Mouse (Mus musculus) urinary bladder, postnatal 14 days (tissue): ENCODE measurements at regions not wholly inside any gene's neighbourhood (a gene's known extent, or its start where the extent isn't known, plus 50 kb on each side); places are given as distances from the start of the nearest gene placed in this dataset.
A peak's percentile ranks its signal among the peaks of the same experiment; 100 is the strongest.

Source experiments
- DNase-seq: peaks from one replicate; pipeline ENCODE4 v3.0.0; 2021; ENCODE audit warnings: low spot score

DNA sequence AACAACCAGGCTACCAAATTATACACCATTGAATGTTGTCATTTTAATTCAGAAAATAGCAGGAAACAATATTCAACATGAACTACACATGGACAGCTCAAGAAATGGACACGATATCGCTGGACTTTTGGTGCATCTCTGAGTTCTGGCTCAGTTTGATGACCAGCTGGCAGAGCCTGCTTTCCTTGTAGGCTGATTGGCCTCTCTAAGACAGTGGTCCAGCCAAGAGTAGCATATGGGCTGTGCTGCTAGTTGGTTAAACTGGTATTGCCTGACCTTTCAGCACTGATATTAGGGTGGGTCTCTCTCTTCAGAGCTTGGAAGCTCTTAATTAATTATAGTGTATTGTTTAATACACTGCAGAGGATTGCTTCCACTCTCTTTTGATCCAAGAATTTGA, 705.8 kb upstream of the Ddx18 start:
- DNase-seq = no peak

DNA sequence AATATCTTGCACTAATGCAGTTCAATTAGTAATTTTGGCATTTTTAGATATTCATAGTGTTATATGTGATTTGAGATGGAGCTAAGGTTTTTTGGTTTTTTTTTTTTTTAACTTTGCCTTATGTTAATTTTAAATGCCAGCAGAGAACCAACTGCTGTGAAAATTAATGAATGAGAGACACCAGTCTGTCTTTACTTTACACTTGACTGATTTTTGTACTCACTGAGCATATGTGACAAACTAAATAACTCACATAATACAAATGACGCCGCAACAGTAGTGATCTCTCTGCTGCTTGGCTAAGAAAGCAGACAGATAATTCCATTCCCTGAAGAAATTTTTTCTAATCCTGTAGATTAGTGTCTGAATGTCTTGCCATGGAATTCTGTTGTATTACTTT, 675.2 kb upstream of the Ddx18 start:
- no peak for DNase-seq

DNA sequence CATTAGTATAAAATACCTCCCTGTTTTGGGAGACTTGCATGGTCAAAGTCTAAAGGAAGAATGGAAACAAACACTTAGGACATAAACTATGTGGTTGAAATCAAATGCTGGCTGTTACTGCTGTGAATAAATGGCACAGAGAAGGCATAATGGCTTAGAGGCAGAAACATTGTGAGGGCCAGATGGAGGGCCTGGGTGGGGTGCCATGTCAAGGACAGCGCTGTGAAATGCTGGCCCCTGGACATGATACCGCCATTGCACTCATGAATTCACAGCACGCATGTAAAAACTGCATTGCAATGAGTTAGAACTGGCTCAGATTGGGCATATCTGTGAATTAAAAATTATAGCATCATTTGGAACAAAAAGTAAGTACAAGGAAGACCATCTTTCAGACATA, 673.7 kb upstream of the Ddx18 start:
- no peak for DNase-seq

DNA sequence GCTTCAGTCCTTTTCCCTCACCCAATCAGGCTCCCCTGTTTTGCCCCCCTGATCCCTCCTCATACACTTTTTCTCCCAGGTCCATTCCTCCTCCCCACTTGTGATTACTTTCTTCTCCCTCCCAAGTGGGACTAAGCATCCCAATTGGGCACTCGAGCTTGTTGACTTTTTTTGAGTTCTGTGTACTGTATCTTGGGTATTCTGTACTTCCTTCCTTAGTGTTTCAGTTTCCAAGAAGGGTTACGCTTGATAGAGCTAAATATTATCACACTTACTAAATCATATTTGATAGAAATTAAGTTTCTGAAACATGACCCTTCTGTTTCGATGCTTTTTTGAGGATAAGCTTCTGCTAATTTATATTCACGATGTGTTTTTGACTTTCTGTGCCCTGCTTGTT, 662.7 kb upstream of the Ddx18 start:
- no peak for DNase-seq

DNA sequence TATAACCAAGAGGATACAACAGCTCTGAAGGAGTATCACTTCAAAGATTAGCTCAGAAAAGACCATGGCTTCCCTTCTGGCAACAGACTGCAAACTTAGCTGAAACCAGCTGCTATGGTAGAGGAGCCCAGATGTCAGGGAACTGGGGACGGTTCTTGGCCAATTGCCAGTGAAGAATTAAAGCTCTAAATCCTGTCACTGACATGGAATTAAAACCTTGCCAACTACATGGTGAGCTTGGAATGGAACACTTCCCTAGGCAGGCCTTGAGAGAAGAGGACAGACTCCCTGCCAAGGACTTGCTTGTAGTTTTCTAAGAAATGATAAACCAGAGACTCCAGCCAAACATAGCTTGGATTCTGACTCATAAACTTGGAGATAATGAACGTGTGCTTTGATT, 644.7 kb upstream of the Ddx18 start:
- DNase-seq = peak; percentile 22

DNA sequence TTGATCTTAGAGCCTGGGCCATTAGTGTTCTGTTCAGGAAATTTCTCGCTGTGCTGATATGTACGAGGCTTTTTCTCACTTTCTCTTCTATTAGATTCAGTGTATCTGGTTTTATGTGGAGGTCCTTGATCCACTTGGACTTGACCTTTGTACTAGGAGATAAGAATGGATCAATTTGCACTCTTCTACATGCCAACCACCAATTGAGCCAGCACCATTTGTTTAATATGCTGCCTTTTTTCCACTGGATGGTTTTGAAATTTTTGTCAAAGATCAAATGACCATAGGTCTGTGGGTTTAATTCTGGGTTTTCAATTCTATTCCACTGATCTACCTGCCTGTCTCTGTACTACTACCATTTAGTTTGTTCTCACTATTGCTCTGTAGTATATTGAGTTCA, 640.8 kb upstream of the Ddx18 start:
- DNase-seq = no peak

DNA sequence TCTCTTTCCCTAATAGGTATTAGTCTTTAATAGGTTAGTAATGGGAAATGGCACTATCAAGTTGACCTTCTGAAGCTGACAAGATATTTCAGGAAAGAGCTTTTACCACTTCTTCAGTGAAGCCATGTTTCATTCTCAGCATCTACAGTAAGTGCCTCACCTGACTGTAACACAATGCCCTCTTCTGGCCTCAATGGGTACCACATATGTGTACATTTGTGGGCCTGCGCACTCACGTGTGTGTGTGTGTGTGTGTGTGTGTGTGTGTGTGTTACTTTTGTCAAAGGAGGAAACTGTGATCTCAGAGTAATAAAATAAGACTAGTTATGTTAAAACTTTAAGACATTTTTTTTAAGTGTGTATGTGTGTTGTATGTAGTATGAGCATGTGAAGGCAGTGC, 601.8 kb upstream of the Ddx18 start:
- DNase-seq = no peak

DNA sequence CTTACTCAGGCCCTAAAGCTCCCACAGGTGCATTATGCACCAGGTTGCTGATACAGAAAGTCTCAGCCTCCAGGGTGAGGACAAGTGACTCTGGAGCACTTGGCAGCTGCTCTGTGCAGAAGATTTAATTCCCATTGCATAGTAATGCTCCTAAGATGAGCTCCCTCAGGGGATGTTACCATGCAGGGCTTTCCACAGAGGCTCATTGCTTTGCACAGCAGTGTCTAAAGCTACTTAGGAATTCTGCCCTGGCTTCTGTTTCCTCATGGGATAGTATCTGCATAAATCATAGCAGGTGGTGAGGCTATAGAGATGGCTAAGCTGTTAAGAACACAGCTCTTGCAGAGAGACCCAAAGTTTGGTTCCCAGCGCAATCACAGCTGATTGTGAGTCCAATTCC, 594.0 kb upstream of the Ddx18 start:
- no peak for DNase-seq

DNA sequence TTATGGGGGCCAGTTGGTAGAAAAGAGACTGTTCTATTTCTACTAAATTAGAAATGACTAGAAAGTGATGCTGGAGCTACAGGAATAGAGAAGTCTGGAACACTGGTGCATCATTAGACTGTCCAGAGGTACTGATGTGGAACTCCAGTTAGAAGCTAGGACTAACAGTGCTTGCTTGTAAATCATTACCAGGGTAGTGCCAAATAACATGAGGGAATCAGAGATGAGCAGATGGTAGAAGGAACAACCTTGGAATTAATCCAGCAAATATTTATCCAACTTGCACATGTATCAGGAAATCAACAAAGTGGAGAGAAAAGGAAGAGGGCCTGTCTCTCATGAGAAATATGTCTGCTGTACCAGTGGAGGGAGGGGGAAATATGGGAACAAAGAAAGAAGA, 573.6 kb upstream of the Ddx18 start:
- DNase-seq = no peak

DNA sequence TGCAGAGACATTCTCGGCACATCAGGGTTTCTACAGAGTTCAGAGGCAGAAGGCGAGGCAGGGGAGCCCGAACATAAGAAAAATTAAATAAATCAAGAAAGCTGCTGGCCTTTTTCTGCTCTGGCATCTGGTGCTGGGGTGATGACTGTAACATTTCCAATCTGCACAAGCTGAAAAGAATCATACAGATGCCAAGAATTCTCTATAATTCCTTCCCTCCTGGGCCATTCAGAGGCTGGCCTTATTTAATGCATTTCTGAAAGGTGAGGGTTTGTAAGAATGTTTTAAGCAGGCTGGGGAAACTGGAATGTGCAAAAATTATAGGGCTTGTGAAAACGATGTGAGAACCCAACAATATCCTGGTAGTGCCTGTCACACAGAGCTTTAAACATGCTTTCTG, 556.2 kb upstream of the Ddx18 start:
- DNase-seq = no peak

DNA sequence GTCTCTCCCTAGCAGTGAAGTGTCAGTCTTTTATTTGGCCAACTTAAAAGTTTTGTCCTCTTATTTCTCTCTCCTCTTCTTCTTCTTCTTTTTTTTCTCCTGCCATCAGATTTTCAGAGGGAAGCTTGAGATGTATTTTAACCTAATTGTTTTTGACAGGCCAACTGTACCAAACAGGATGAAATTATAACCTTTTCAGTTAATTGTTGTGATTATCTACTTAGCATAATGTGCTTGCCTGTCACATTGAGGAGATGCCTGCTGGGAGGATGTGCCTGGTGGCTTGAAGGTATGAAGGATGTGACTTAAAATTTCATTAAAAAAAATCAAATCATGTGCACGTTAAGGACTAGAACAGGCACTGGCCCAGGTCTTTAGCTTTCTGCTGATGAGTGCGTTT, 527.9 kb upstream of the Ddx18 start:
- DNase-seq = no peak

DNA sequence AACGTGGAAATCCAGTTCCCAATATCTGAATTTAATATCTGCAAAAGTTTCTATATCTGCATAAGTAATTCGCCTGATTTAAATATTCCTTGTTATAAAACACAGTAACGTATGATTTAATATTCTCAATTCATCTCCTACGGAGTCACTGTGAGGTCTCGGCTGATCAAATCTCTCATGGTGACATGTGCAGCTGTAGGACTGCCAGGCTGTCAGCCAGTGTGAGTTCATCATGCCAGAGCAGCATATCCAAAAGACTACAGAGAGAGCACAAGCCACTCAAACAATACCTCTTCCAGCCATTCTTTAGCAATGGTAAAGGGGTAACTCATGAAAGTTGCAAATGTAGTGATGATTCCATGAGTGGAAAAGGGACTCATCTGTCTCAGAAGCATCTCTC, 514.7 kb upstream of the Ddx18 start:
- no peak for DNase-seq

DNA sequence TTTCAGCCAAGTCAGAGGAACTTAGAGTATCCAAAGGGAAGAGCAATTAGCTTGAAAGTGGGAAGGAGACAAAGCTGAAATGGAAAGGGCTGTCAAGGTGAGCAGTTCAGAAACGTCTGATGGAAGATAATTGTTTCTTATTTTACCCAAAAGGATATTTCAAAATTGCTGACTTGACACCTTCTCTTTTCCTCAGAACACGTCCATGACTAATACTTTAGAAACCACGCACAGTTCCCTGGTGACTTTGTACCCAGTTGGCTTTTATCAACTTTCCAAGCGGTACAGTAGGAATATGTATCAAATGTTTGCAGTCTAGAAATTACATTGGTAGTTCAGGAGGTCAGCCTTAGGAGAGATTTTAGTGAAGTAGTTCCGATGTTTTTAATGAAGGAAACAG, 508.3 kb upstream of the Ddx18 start:
- DNase-seq = no peak

DNA sequence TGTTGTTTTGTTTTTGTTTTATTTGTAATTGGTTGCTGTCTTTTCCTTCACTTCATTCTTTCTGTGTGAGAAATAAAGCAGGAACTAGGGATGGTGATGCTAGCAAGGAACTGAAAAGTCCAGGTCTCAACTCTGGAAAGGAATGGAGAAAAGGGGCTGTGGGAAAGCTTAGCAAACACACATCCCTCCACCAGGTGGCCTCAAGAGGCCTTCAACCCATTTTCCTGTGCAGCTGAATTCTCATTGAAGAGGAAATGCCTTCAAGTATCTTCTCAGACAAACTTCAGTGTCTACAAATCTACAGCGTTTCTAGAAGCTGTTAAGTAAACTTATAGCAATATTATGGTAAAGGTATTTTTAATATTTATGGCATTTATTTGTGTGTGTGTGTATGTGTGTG, 487.4 kb upstream of the Ddx18 start:
- no peak for DNase-seq

DNA sequence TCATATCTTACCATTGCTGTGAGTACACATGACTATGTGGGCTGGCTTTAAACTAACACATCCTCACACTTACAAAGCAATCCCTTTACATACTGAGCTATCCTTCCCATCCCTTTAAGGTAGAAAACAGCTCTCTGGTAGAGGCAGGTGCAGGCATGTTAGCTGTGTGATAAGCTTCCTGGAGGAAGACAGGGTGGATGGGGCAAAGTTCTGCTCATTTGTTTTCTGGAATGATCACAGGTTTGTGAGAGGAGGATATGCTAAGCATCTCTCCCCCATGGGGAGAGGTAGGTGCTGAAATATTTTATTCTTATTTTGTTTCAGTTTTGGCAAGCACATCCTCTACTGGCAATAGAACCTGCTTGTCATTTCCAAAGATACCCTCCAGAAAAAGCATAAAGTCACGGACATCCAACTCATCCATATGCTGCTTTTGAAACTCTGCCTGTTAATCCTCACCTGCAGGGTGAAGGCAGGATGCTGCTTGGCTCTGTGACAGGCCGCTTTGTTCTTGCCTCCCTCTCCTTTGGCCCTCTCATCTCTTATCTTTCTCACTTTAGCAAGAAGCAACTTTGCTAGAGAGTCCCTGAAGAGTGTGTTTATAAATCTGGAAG, 480.4 kb upstream of the Ddx18 start:
- no peak for DNase-seq

DNA sequence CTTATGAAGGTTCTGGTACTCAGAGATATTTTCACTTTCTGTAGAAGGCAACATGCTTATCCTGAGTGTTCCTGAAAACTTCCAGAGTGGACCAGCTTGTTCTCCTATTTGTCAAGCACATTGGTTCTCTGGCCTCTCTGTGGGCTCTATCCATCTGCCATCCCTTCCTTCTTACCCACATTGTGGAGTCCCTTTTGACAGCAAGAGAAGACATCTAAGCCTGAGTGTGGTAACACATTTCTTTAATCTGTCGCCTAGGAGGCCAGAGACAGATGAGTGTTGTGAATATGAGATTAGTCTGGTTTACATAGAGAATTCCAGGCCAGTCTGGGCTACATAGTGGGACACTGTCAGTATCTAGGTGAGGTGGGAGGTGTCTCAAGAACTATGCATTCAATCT, 476.1 kb upstream of the Ddx18 start:
- DNase-seq = no peak

DNA sequence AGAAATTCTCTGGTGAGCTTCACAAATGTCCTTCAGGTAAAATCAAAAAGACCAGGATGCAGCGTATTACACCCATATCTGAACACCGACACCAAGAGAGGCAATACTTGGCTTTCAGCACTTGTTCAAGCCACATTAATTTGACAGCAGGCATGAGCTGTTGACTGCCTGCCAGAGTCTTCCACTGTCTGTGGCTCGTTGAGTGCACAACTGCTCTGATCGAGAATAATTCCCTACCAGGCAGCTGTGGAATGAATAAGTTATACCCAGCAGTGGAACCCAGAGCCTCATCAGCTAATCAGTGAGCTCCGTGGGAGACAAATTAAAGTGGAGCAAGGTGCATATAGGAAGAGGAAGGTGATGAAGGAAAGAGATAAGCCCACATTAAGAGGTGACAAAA, 475.3 kb upstream of the Ddx18 start:
- DNase-seq = no peak

DNA sequence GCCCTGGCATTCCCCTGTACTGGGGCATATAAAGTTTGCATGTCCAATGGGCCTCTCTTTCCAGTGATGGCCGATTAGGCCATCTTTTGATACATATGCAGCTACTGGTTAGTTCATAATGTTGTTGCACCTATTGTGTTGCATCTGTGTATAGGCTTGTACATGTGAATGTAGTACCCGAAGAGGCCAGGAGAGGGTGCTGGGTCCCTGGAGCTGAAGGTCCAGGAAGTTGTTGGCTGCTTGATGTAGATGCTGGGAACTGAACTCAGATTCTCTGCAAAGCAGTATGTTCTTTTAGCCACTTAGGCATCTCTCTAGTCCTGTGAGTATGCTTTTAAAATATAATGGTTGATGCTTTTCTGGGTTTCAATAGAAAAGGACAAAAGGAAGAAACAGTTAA, 440.0 kb upstream of the Ddx18 start:
- DNase-seq = no peak

DNA sequence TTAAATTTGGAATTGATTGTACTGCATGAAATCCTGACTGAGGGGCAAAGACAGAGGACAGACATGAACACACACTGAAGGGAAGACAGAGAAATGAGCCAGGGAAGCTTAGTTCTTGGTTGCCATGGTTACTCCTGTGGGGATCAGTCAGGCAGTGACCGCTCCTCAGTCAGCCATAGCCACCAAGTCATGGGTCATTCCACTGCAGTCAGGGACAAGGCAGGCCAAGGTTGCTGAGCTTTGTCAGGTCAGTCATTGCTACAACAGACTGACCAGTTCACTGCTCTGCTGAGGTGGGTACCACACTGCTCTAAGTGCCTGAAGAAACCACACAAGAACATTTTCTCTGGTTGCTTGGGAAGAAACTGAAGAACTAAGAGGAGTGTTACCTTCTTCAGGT, 428.7 kb upstream of the Ddx18 start:
- no peak for DNase-seq

DNA sequence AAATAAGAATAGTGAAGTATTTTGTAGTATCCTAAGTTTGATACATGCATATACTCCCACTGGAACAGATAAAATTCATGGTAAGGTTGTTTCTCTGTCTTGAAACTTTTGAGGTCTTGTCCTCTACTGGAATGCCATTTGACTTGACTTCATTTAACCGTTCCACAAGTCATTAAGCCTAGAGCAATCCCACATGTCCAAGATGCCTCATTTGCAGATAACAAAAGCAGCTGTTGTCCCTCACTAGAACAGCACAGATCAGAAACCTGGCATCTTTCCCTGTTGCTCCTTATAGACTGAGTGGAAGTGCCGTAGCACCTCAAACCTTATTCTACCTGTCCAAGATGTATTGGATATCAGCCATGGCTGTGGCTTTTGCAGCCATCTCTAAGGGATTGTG, 422.9 kb upstream of the Ddx18 start:
- no peak for DNase-seq

DNA sequence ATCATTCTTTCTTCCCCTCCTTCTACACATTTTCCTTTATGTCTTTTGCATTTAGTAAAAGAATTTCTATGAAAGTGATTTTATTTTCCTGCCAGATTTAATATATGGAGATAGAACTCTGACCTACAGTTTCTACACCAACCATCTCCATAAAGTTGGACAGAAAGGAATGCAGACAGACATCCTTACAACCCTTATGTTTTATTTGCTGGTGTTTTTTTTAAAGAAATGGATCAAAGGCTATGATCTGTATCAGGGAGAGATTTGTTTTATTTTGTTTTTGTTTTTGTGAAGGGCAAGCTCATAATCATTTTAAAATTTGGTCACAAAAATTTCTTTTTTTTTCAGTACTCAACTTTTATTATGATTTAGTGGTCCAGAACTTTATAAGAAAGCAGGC, 391.2 kb upstream of the Ddx18 start:
- DNase-seq = no peak

DNA sequence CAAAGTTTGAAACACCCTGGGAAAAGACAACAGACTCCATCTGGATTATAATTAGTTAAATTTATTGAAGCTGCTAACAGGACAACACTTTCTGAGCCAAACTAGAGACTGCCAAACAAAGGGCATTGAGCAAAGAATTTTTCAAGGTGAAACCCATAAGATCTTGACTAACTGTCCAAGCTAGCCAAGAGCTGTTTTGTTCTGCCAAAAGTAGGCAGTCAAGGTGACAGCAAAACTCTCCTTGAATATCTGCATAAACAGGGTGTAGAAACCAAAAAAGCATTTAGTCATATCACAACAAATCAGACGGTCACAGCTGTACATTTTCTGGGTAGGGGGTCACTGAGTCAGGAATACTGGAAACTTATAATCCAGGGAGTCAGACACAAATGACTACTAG, 368.1 kb upstream of the Ddx18 start:
- no peak for DNase-seq
